Mouse (Mus musculus) C2C12 (cell line): ENCODE results near the gene Gxylt1.

Experiments used
- CEBPB ChIP-seq: IDR thresholded peaks from one replicate; pipeline ENCODE4 v1.6.1; 2011; ENCODE audit warnings: low read depth, mild to moderate bottlenecking, control low read depth, moderate library complexity
- CTCF ChIP-seq: IDR thresholded peaks from one replicate; pipeline ENCODE4 v1.5.1; 2011; ENCODE audit not compliant: control insufficient read depth, insufficient read depth, insufficient read length
- FOSL1 ChIP-seq: IDR thresholded peaks from one replicate; pipeline ENCODE4 v1.8.0; 2011; ENCODE audit warnings: mild to moderate bottlenecking, low read length; ENCODE audit not compliant: poor library complexity, insufficient read depth, severe bottlenecking
- MAX ChIP-seq: IDR thresholded peaks from one replicate; pipeline ENCODE4 v1.6.1; 2011; ENCODE audit warnings: mild to moderate bottlenecking, control low read depth
- MYOD1 ChIP-seq: IDR thresholded peaks from one replicate; pipeline ENCODE4 v1.6.1; 2011; ENCODE audit warnings: low read depth; ENCODE audit not compliant: control insufficient read depth, insufficient read length
- MYOG ChIP-seq: IDR thresholded peaks from one replicate; pipeline ENCODE4 v1.6.1; 2011; ENCODE audit not compliant: control insufficient read depth, insufficient read length; ENCODE audit errors: extremely low read depth
- USF1 ChIP-seq: IDR thresholded peaks from one replicate; pipeline ENCODE4 v1.6.1; 2011; ENCODE audit warnings: low read depth, mild to moderate bottlenecking, control low read depth, moderate library complexity

GRCm38 (mm10) chr15:93243202-93243601 is 31.8 kb downstream of the Gxylt1 start:
- TF ChIP-seq CTCF (no peak), MAX (no peak), CEBPB (no peak), USF1 (no peak), FOSL1 (no peak), MYOG (no peak), MYOD1 (no peak)
